Mouse (Mus musculus): Measurements from ENCODE around the gene Sephs1. TPM values are rescaled to one million over a fixed set of nuclear protein-coding genes. Genes with fewer than 3 reads are reported as not detected.

The Sephs1 gene
- polyA plus RNA-seq, 1 experiment from 2014 or later: 24.1 TPM

DNA sequence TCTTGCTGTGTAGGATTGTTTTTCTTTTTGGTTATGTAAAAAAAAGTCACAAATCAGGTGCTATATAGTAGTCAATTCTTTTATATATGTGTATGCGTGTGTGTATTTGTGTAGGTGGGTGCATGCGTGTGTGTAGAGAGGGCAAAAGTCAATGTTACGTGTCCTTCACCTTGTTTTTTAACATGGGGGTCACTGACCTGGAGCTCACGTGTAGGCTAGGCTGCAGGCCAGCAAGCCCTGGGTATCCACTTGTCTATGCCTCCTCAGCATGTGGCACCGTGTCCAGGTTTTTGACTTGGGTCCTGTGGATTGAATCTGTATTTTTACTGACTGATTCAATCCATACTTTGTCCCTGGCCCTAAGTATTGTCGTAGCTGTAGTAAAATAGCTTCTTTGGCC is 19.3 kb downstream of the Sephs1 start:
- H3K4me1 ChIP-seq (replicated peaks; ENCODE audit: control insufficient read depth, insufficient read depth, low read length): 0 out of 2 replicates have a peak, but pooled peaks cover 3% of the 10 kb centered on the region
- H3K9me3 ChIP-seq (ENCODE audit: control insufficient read depth): no peaks in the 10 kb centered on the region
- no peak overlapping the region for H3K4me3 ChIP-seq (ENCODE audit: low read depth, low read length)
- no peak for ATAC-seq
- H3K36me3 ChIP-seq (ENCODE audit: control insufficient read depth, insufficient read depth): peaks cover 60% of the 10 kb centered on the region
- no peak overlapping the region for H3K27ac ChIP-seq (ENCODE audit: low read depth, low read length)
- no peak overlapping the region for H3K9ac ChIP-seq (ENCODE audit: low read depth, low read length)
- H3K27me3 ChIP-seq (replicated peaks; ENCODE audit: control insufficient read depth, insufficient read depth, low read length): no peaks in the 10 kb centered on the region
- no peak overlapping the region for H3K4me2 ChIP-seq (replicated peaks; ENCODE audit: low read depth)
- no peak for TF ChIP-seq CTCF (IDR thresholded peaks at IDR 0.05; ENCODE audit: low read depth)
- 82% methylated on average over 6 of the region's 6 CpGs for WGBS

DNA sequence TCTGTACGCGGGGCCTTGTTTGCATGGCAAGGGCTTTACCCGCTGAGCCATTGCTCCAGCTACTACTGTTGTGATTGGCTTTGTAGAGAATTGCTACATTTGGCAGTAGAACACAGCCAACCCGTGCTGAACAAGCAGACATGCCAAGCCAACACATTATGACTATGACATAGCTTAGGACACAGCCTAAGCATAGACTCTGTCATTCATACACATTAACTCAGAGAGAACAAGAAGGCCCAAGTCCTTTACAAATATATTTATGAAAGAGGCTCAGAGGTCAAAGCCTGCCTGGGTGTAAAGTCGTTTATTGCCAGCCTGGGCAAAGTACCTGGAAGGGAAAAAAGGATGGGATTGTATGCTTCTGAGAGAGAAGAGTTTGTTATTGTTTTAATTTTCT is 21.0 kb downstream of the Sephs1 start:
- ATAC-seq: peak; percentile 96

DNA sequence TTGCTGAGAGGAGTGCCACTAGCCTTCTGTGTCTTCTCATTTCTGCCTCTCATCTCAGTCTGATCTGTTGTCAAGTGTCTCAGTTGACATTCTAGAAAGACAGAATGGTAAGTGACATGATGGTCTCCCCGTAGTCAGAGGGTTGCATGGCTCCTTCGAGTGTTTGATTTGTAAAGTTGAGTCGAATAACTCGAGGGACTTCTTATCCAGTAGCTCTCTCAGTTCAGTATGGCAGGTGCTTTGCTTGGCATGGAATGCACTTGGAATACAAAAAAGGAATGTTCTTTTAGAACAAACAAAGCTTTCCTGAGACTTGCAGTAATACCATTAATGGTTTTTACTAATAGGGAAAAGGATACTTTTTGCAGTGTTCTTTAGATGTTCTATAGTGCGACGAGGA is 25.8 kb downstream of the Sephs1 start:
- Histone ChIP-seq H3K4me1 (replicated peaks; ENCODE audit: control insufficient read depth, insufficient read depth, low read length) (0 out of 2 replicates have a peak, but pooled peaks cover under 1% of the 10 kb centered on the region), H3K36me3 (ENCODE audit: control insufficient read depth, insufficient read depth) (peaks cover 36% of the 10 kb centered on the region), H3K27me3 (replicated peaks; ENCODE audit: control insufficient read depth, insufficient read depth, low read length) (no peaks in the 10 kb centered on the region), H3K4me3 (ENCODE audit: low read depth, low read length) (no peak overlapping the region), H3K9me3 (ENCODE audit: control insufficient read depth) (no peaks in the 10 kb centered on the region), H3K4me2 (replicated peaks; ENCODE audit: low read depth) (no peak overlapping the region), H3K9ac (ENCODE audit: low read depth, low read length) (no peak overlapping the region), H3K27ac (ENCODE audit: low read depth, low read length) (no peak overlapping the region)
- 87% methylated on average over 6 of the region's 6 CpGs for WGBS
- no peak for ATAC-seq
- no peak for TF ChIP-seq CTCF (IDR thresholded peaks at IDR 0.05; ENCODE audit: low read depth)

More for the DNA sequence above, 21.0 kb downstream of the Sephs1 start:
- H3K4me2 ChIP-seq (replicated peaks; ENCODE audit: low read depth): no peak overlapping the region
- peak overlapping the region; percentile 81 for H3K27ac ChIP-seq (ENCODE audit: low read depth, low read length)
- no peak overlapping the region for H3K9ac ChIP-seq (ENCODE audit: low read depth, low read length)
- WGBS: 56% methylated on average over 5 of the region's 5 CpGs
- H3K9me3 ChIP-seq (ENCODE audit: control insufficient read depth): no peaks in the 10 kb centered on the region
- 0 out of 2 replicates have a peak, but pooled peaks cover 3% of the 10 kb centered on the region for H3K4me1 ChIP-seq (replicated peaks; ENCODE audit: control insufficient read depth, insufficient read depth, low read length)
- no peaks in the 10 kb centered on the region for H3K27me3 ChIP-seq (replicated peaks; ENCODE audit: control insufficient read depth, insufficient read depth, low read length)
- no peak for TF ChIP-seq CTCF (IDR thresholded peaks at IDR 0.05; ENCODE audit: low read depth)
- no peak overlapping the region for H3K4me3 ChIP-seq (ENCODE audit: low read depth, low read length)
- peaks cover 64% of the 10 kb centered on the region for H3K36me3 ChIP-seq (ENCODE audit: control insufficient read depth, insufficient read depth)

DNA sequence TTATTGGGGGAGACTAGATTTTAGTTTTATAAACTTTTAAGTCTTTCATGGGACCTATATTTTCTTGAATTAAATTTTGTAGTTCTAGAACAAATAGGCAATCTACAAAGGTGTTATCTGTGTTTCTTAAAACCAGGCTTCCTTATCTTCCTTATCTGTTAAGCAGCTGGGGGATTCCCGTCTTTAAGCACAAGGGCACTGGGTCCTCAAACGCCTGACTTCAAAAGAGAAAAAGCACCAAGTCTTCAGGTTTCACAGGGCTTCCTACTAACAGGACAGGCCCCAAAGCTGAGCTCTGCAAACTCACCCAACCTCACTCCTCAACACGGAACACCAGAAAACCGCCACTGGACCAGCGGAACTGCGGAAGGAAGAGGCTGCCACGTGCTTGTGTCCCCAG is 26.6 kb downstream of the Sephs1 start:
- H3K4me3 ChIP-seq (ENCODE audit: low read depth, low read length): no peak overlapping the region
- H3K27me3 ChIP-seq (replicated peaks; ENCODE audit: control insufficient read depth, insufficient read depth, low read length): no peaks in the 10 kb centered on the region
- no peaks in the 10 kb centered on the region for H3K9me3 ChIP-seq (ENCODE audit: control insufficient read depth)
- H3K27ac ChIP-seq (ENCODE audit: low read depth, low read length): no peak overlapping the region
- no peak for ATAC-seq
- TF ChIP-seq CTCF (IDR thresholded peaks at IDR 0.05; ENCODE audit: low read depth): no peak
- H3K36me3 ChIP-seq (ENCODE audit: control insufficient read depth, insufficient read depth): peaks cover 36% of the 10 kb centered on the region
- no peak overlapping the region for H3K9ac ChIP-seq (ENCODE audit: low read depth, low read length)
- no peak overlapping the region for H3K4me2 ChIP-seq (replicated peaks; ENCODE audit: low read depth)
- H3K4me1 ChIP-seq (replicated peaks; ENCODE audit: control insufficient read depth, insufficient read depth, low read length): no peaks in the 10 kb centered on the region
- WGBS: 68% methylated on average over 7 of the region's 7 CpGs

DNA sequence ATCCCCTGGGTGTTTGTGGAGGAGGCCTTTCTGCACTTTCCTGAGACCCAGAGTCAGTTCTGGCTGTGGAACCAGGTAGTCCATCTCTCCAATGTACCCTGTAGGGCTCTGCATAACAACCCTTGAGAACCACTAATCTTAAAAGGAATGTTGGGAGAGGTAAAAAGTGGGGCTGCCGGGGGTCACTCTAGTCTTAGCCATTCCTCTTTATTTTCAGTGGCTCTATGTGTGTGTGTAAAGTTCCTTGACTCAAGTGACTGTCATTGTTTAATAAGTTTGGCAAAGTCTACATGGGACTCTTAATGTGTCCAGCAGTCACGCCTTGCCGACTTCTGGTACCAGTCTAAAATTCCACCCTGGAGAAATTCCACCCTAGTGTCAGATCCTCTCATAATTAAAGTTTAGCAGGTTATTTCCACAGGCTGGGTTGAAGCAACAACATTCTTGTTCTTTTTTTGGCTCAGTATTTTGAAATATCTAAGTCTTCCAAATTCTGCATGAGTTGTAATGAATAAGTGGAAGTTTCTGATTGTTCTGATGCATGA is 27.5 kb downstream of the Sephs1 start:
- H3K9me3 ChIP-seq (ENCODE audit: control insufficient read depth): no peaks in the 10 kb centered on the region
- peaks cover 36% of the 10 kb centered on the region for H3K36me3 ChIP-seq (ENCODE audit: control insufficient read depth, insufficient read depth)
- no peak overlapping the region for H3K9ac ChIP-seq (ENCODE audit: low read depth, low read length)
- no peak overlapping the region for H3K4me2 ChIP-seq (replicated peaks; ENCODE audit: low read depth)
- H3K27me3 ChIP-seq (replicated peaks; ENCODE audit: control insufficient read depth, insufficient read depth, low read length): no peaks in the 10 kb centered on the region
- 94% methylated on average over 3 of the region's 3 CpGs for WGBS
- H3K27ac ChIP-seq (ENCODE audit: low read depth, low read length): no peak overlapping the region
- no peaks in the 10 kb centered on the region for H3K4me1 ChIP-seq (replicated peaks; ENCODE audit: control insufficient read depth, insufficient read depth, low read length)
- ATAC-seq: no peak
- no peak overlapping the region for H3K4me3 ChIP-seq (ENCODE audit: low read depth, low read length)
- no peak for TF ChIP-seq CTCF (IDR thresholded peaks at IDR 0.05; ENCODE audit: low read depth)

DNA sequence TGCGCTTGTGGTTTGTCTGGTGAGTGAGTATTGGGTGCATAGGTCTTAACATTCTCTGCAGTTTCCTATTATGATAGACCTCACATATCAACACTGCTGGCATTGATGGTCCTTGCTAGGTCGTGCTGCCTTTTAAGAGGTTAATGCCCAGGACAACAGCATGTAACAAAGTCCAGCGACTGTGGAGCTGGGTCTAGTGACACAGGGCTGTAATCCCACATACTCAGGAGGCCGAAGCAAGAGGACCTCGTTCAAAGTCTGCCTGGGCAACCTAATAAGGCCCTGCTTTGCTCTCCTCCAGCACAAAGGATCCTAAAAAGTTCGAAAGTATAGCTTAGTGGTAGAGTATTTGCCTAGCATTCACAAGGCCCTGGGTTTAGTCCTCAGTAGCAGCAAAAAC is 28.5 kb downstream of the Sephs1 start:
- H3K4me3 ChIP-seq (ENCODE audit: low read depth, low read length): no peak overlapping the region
- H3K9ac ChIP-seq (ENCODE audit: low read depth, low read length): no peak overlapping the region
- no peak overlapping the region for H3K27ac ChIP-seq (ENCODE audit: low read depth, low read length)
- TF ChIP-seq CTCF (IDR thresholded peaks at IDR 0.05; ENCODE audit: low read depth): no peak
- no peaks in the 10 kb centered on the region for H3K27me3 ChIP-seq (replicated peaks; ENCODE audit: control insufficient read depth, insufficient read depth, low read length)
- peaks cover 33% of the 10 kb centered on the region for H3K36me3 ChIP-seq (ENCODE audit: control insufficient read depth, insufficient read depth)
- no peak overlapping the region for H3K4me2 ChIP-seq (replicated peaks; ENCODE audit: low read depth)
- WGBS: 63% methylated on average over 6 of the region's 6 CpGs
- no peaks in the 10 kb centered on the region for H3K4me1 ChIP-seq (replicated peaks; ENCODE audit: control insufficient read depth, insufficient read depth, low read length)
- no peak for ATAC-seq
- H3K9me3 ChIP-seq (ENCODE audit: control insufficient read depth): no peaks in the 10 kb centered on the region

DNA sequence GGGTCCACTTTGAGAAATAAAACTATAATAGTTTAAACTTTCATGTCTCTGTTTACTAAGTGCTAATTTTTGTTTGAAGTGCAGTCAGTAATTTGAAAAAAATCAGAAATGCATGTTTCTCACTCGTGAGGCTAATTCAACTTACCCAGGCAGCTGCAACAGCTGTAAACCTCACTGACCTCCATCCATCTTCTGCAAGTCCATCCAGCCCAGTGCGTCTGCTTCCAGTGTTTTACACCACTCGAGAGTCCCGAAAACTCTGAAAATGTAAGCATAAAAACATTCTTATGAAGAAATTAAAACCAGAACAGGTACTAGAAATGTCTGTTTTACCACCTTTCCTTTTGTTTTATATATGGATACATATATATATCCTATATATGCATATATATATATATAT is 29.2 kb downstream of the Sephs1 start:
- Histone ChIP-seq H3K4me3 (ENCODE audit: low read depth, low read length) (no peak overlapping the region), H3K9ac (ENCODE audit: low read depth, low read length) (no peak overlapping the region), H3K27ac (ENCODE audit: low read depth, low read length) (no peak overlapping the region), H3K9me3 (ENCODE audit: control insufficient read depth) (no peaks in the 10 kb centered on the region), H3K4me2 (replicated peaks; ENCODE audit: low read depth) (no peak overlapping the region), H3K36me3 (ENCODE audit: control insufficient read depth, insufficient read depth) (peaks cover 27% of the 10 kb centered on the region), H3K27me3 (replicated peaks; ENCODE audit: control insufficient read depth, insufficient read depth, low read length) (no peaks in the 10 kb centered on the region), H3K4me1 (replicated peaks; ENCODE audit: control insufficient read depth, insufficient read depth, low read length) (no peaks in the 10 kb centered on the region)
- 59% methylated on average over 4 of the region's 4 CpGs for WGBS
- no peak for TF ChIP-seq CTCF (IDR thresholded peaks at IDR 0.05; ENCODE audit: low read depth)
- no peak for ATAC-seq
